Mouse (Mus musculus) right cerebral cortex, postnatal 14 days (tissue): Measurements from ENCODE around the gene Thoc7.

Source experiments
- DNase-seq: peaks from one replicate; pipeline ENCODE4 v3.0.0; 2022

The Thoc7 gene

GRCm38 (mm10) chr14:13933290-13934051 is 28.2 kb downstream of the Thoc7 start:
- no peak for DNase-seq

DNA sequence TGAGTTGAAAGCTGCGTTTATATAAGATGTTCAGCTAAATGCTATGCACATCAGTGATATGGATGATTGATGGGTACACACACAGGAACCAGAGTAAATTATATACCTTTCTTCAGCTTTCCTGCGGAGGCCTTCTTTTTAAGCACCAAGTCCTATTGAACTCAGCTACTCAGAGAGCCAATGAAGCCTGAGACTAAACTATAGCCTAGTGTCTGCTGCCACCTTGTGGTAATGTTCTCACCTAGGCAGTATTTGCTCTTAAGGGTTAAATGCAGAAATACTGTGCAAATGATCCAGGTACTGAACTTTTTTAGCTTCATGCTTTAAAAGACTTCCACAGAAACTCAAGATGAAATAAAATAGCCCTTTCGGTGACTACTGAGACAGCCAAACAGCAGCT is 44.0 kb downstream of the Thoc7 start:
- peak; percentile 61 for DNase-seq

- DNase-seq: no peak
Measured at GRCm38 (mm10) chr14:13917208-13917607, 44.4 kb downstream of the Thoc7 start.

DNA sequence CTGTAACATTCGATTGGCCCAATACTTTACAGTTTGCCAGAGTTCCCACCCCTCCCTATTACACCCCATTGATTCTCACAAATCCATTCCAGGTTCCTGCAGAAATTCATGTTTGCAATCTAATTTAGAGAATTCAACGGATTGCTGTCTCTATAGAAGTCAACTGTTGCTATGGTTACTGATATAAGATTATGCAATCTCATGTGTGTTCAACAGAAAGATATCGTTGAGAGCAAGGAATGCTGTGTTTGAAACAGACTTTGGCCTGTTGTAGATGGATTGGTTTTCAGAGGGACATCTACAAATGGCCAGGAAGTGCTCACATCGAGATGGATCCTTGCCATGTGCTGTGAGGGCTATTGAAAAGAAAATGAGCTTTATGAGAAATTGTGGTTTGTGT is 46.4 kb downstream of the Thoc7 start:
- DNase-seq: no peak

DNA sequence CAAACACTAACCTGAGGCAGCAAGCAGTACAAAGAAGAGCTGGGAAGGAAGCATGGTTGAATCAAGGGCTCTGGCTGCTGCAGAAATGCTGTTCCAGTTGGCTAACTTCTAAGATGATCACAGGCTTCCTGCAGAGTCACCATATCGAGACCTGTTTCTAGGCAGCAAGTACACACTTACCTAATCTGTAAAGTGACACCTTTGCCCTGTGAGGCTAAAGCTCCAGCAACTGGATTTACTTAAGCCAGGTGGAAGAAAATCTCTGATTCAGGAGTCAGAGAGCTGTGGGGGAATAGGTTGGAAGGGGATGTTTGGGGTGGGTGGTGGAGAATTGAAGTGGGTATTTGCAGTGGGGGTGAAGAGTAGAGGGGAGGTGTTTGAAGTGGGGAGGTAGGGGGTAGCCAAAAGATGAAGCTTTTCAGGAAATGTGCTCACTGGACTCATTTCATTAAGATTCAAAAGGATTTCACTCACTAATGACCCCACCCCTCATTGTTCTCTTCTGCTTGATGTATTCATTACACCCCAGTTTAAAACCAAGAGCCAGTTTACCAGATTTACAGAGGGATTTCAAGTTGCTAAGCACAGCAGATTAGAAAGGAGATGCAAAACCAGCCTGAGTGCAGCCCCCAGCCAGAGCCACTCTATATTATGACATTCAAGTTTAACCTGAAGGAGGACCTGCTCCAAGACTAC is 47.1 kb downstream of the Thoc7 start, which contains the start of gene Gm281:
Gene Gm281, minus strand, starts transcription at position 92 of the 696 bp plus-strand sequence.
- DNase-seq: no peak

DNA sequence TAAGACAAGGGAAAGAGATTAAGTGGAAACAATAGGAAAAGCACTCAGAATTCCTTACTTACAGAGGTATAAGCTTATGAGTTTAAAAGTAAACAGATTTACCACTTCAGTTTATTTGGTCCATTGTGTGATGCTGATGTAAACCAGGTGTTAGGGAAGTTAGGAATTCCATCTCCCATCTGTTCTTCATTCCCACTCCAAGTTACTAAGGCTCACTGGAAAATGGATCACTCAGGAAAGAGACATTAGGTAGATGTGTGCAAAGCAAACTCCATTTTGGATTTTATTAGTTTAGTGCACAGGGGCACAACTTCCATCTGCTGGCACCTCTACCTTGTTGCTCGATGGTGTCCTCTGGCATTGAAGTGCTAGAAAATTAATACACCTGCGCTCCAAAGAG is 51.5 kb downstream of the Thoc7 start:
- no peak for DNase-seq

DNA sequence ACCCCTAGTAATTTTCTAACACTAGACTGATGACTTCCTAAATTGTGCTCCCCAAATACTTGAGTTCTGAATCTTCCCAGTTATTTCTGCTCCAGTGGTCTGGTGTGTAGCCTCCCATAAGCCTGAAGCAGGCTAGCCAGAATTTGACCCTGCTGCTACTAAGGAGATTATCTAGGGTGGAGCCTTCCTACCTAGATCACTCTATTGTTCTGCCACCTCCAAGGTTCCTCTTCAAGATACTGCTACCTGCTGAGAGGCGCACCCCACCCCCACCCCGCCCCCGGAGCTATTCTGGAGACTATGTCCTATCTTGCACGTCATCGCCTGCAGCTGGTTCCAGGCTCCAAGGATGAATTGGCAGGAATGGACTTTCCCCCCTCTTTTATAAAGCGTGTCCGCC is 54.5 kb downstream of the Thoc7 start:
- no peak for DNase-seq

DNA sequence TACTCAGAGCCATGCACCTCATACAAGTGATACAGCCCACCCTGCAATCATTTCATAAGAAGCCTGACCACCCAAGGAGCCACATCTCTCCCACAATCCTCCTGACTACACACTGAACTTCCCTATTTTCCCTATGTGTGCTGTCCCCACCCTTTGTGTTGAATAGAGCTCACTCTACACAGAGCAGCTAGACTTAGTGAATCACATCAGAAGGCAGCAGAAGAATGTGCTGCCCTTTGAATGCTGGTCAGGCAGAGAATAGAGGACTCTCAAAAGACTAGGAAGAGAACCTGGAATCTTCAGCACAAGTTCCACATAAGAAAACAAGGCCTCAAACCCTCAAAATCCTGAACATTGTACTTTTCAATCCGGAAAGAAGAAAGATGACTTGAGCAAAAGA is 55.2 kb downstream of the Thoc7 start:
- no peak for DNase-seq

DNA sequence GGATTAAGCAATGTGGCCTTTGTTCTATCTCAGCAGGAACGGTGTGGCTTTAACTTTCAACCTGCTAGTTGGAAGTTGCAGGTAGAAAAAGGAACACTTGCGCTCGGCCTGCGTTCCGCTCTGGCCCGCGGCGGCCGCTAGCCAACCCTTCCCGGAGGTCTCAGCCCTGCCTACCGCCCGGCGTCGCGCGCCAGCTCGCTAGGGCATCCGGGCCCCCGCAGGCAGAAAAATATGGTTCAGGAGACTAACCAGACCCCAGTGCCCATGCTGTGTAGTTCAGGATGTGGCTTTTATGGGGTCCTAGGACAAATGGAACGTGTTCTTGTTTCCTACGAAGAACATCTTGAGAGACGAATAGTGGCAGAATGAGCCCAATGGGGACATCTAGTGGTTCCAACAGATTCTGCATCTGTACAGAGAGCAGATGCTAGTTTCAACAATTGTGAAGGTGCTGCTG is 60.0 kb downstream of the Thoc7 start:
- DNase-seq: peak; percentile 32
